Mouse (Mus musculus) Patski (cell line): ENCODE data around the gene Btbd35f18. TPM values are rescaled to one million over a fixed set of nuclear protein-coding genes. Genes with fewer than 3 reads are reported as not detected.
"Not testable (repeated sequence)": the region's sequence is repeated elsewhere in the genome, so short reads cannot be mapped to it uniquely, and the experiment has no call there.

Experiments used
- ATAC-seq: fragments of 100-300 bp; one replicate; pipeline ENCODE4 v1.8.0; 2021
- CTCF ChIA-PET: fragments of 350-600 bp; sonication (Branson Sonifier 250); formaldehyde crosslinking; loops from one replicate; lab custom pipeline; 2022; ENCODE audit warnings: inconsistent platforms; lab: Charles Lee
- POLR2A ChIA-PET: fragments of 350-600 bp; sonication (Branson Sonifier 250); formaldehyde crosslinking; loops from one replicate; lab custom pipeline; 2022; ENCODE audit warnings: antibody characterized with exemption, inconsistent platforms; lab: Charles Lee
- DNase-seq: peaks from one replicate; pipeline ENCODE4 v3.0.0-alpha.2; 2011; ENCODE audit warnings: low read depth, low spot score
- H3K27me3 ChIP-seq: fragments of 371-371 bp; one replicate; pipeline ENCODE4 v1.5.1; 2021
- in situ Hi-C: fragments of 300-500 bp; cut with MboI; formaldehyde crosslinking; loops from 3 replicates; pipeline ENCODE4 v1.11.1; 2018; ENCODE audit warnings: low pct_unique_long_range_greater_than_20kb, mixed read lengths
- polyA plus RNA-seq: library from polyadenylated mRNA; unstranded; gene quantifications from one replicate; pipeline ENCODE4 v1.2.3, GENCODE M21; 2021

Btbd35f18 gene
- not detected for polyA plus RNA-seq

DNA sequence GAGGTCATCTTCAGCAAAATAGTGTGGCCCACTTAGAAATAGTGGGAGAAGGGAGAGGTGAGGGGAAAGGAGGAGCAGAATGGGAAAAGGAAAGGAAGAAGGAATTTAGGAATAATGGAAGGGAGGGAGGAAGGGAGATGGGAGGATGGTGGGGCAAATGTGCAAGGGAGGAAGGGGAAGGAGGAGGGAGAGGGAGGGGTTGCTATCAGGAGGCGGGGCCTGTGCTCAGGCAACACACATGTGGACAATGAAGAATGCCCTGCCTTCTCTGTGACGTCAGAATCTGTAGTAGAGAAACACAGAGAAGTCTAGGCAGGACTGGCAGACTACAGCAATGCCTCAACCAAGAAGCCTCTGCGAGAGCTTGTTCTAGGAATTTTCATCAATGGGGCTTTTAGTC lies at the start of gene Btbd35f18:
Btbd35f18 (plus strand) TSS at position 301 of the 400 bp plus-strand sequence.
- H3K27me3 ChIP-seq, in situ Hi-C loops, CTCF ChIA-PET, ATAC-seq, DNase-seq, POLR2A ChIA-PET: not testable (repeated sequence)

Other genes with a start within 250 kb of the Btbd35f18 start
- gene Btbd35f10, start 52.7 kb downstream of the Btbd35f18 start, polyA plus RNA-seq, result not detected